Mouse (Mus musculus): ENCODE results near the gene BC051142.

GRCm38 (mm10) chr17:34354940-34355339 is 43.7 kb upstream of the BC051142 start:
- TF ChIP-seq EP300 (optimal IDR thresholded peaks at IDR 0.05) (no peak), CTCF (IDR thresholded peaks at IDR 0.05; ENCODE audit: low read depth) (no peak)

Data from stomach, postnatal 0 days (tissue).